In genomic region chr13:97087421-97087820, GRCm38 (mm10) we compare ENCODE assay signal across 28 mouse cellular contexts. TPM values are rescaled to one million over a fixed set of nuclear protein-coding genes. Genes with fewer than 3 reads are reported as not detected.
"Had no signal": no experiment of that assay in that cellular context is flagged by ENCODE, and none has a peak within 500 bp of the region (broad histone marks: within the 10 kb centered on the region; RNA-seq: fewer than 3 reads in every experiment).

No protein-coding gene starts in this region.

- H3K27me3 ChIP-seq: kidney, embryonic 15.5 days; limb, embryonic 12.5 days; limb, embryonic 15.5 days; liver, embryonic 13.5 days; lung, embryonic 15.5 days; midbrain, embryonic 13.5 days had no signal

- H3K27ac ChIP-seq: kidney, embryonic 15.5 days; left cerebral cortex, adult 2 months; limb, embryonic 12.5 days; limb, embryonic 15.5 days; liver, embryonic 13.5 days; lung, embryonic 15.5 days; midbrain, embryonic 10.5 days; midbrain, embryonic 13.5 days; stomach, postnatal 0 days had no signal

- DNase-seq: kidney, adult 8-10 months; kidney, postnatal 10 days; kidney, postnatal 36 days; layer of hippocampus, postnatal 36 days; liver, embryonic 13.5 days; lung, adult 18-20 months; lung, postnatal 10 days; lung, postnatal 36 days; right cerebral cortex, postnatal 4 days; thymus, adult 18-20 months; thymus, postnatal 36 days had no signal

- H3K36me3 ChIP-seq: kidney, embryonic 15.5 days; limb, embryonic 12.5 days; limb, embryonic 15.5 days; liver, embryonic 13.5 days; lung, embryonic 15.5 days; midbrain, embryonic 10.5 days; midbrain, embryonic 13.5 days had no signal

- H3K4me3 ChIP-seq: kidney, embryonic 15.5 days; left cerebral cortex, adult 2 months; limb, embryonic 12.5 days; limb, embryonic 15.5 days; liver, embryonic 13.5 days; lung, embryonic 15.5 days; megakaryocyte, embryonic 14.5 days; midbrain, embryonic 10.5 days; midbrain, embryonic 13.5 days had no signal

- H3K9me3 ChIP-seq: kidney, embryonic 15.5 days; limb, embryonic 12.5 days; limb, embryonic 15.5 days; liver, embryonic 13.5 days; lung, embryonic 15.5 days; megakaryocyte, embryonic 14.5 days; midbrain, embryonic 10.5 days; midbrain, embryonic 13.5 days had no signal

- H3K9ac ChIP-seq: kidney, embryonic 15.5 days; limb, embryonic 12.5 days; limb, embryonic 15.5 days; liver, embryonic 13.5 days; lung, embryonic 15.5 days; midbrain, embryonic 13.5 days had no signal

- H3K4me1 ChIP-seq: kidney, embryonic 15.5 days; limb, embryonic 12.5 days; limb, embryonic 15.5 days; lung, embryonic 15.5 days; megakaryocyte, embryonic 14.5 days; midbrain, embryonic 13.5 days had no signal

RNA-seq across cellular contexts. Expression of gene Gm6169, which starts 11.6 kb away (rescaled TPM):
- total RNA-seq: midbrain, postnatal 0 days had no signal

RNA-seq across cellular contexts. Expression of gene 1700029F12Rik, which starts 53.3 kb away (rescaled TPM):
- total RNA-seq: layer of hippocampus, adult 8-10 months; layer of hippocampus, postnatal 10 days; layer of hippocampus, postnatal 36 days; left cerebral cortex, adult 2 months; left cerebral cortex, postnatal 10 days; left cerebral cortex, postnatal 4 days; midbrain, postnatal 0 days had no signal
- polyA plus RNA-seq: kidney, embryonic 15.5 days; limb, embryonic 12.5 days; limb, embryonic 15.5 days; liver, embryonic 13.5 days; lung, embryonic 15.5 days; midbrain, embryonic 10.5 days; midbrain, embryonic 13.5 days; midbrain, postnatal 0 days; neural tube, embryonic 11.5 days; neural tube, embryonic 14.5 days; stomach, embryonic 14.5 days; stomach, postnatal 0 days had no signal
